Mouse (Mus musculus): ENCODE measurements at regions not wholly inside any gene's neighbourhood (a gene's known extent, or its start where the extent isn't known, plus 50 kb on each side); places are given as distances from the start of the nearest gene placed in this dataset.

DNA sequence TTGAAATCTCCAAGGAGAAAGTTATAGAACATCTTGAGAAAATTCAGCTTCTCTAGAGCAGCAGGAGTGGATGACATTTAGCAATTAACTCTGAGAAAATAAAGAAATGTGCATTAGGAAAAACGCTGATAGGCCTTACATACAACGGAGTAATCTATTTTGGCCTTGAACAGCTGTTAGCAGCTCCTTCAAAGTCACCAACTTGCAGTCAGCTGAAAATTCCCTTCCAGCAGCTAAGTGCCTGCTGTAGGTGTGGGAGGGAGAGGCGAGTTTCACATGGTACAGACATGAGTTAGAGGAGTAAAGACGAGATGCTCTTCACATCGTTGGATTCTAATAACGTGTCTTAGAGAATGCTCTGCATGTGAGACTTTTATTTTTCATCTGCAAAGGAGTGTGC lies 290.8 kb downstream of the Rpl36a-ps1 start:
- no peaks in the 10 kb centered on the region for H3K9me3 ChIP-seq (ENCODE audit: low read length)
- H3K36me3 ChIP-seq (ENCODE audit: insufficient read depth, low read length) = no peaks in the 10 kb centered on the region
- H3K4me3 ChIP-seq (replicated peaks; ENCODE audit: low read length) = no peak overlapping the region
- no peaks in the 10 kb centered on the region for H3K4me1 ChIP-seq (replicated peaks; ENCODE audit: low read depth, low read length)
- TF ChIP-seq CTCF (conservative IDR thresholded peaks at IDR 0.05; ENCODE audit: low read length) (no peak), NANOG (IDR thresholded peaks at IDR 0.05; ENCODE audit: borderline replicate concordance, low read length) (no peak), POU5F1 (IDR thresholded peaks at IDR 0.05; ENCODE audit: borderline replicate concordance, low read length) (no peak)
- no peaks in the 10 kb centered on the region for H3K27me3 ChIP-seq (ENCODE audit: insufficient read depth, low read length)

DNA sequence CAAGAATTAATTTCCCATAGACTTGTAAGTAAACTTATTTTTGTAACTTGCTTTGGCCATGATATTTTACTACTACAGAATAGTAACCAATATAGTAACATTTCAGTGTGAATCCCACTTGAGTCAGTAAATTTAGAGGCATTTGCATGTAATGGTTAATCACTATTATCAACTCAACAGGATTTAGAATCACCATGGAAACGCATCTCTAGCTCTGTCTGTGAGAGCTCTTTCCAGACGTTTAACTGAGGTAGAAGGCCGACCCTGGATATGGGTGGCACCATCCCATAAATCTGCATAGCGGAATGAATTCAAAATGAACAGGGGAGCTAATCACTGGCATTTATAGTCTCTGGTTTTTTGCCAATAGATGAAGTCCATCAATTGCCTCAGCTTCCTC lies 337.6 kb downstream of the Rpl36a-ps1 start:
- TF ChIP-seq NANOG (IDR thresholded peaks at IDR 0.05; ENCODE audit: borderline replicate concordance, low read length) (no peak), POU5F1 (IDR thresholded peaks at IDR 0.05; ENCODE audit: borderline replicate concordance, low read length) (no peak), CTCF (conservative IDR thresholded peaks at IDR 0.05; ENCODE audit: low read length) (no peak)
- no peak overlapping the region for H3K4me3 ChIP-seq (replicated peaks; ENCODE audit: low read length)

DNA sequence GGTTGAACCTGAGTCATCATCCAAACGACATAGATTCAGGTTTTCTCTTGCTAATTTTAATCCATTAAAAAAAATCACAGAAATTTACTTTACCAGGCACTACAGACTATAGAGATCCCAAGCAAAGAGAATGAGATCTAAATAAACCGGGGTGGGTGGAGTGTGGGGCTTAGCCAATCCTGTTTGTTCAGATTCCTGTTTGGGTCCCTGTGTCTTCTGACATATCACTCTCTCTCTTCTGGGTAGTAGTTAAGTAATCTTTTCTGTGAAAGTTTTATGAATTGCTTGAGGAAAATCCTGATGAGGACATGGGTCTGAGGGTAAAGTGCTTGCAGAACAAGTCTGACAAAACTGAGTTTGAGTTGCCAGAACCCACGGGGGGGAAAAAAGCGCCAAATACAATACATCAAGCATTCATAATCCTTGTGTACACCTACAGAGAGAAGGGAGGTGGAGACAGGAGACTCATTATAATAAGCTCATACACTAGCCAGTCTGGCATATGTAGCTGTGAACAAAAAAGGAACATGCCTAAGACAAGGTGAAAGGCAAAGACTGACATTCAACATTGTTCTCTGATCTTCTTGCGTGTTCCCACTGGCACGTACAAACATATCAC lies 339.8 kb downstream of the Rpl36a-ps1 start:
- TF ChIP-seq NANOG (IDR thresholded peaks at IDR 0.05; ENCODE audit: borderline replicate concordance, low read length) (no peak), POU5F1 (IDR thresholded peaks at IDR 0.05; ENCODE audit: borderline replicate concordance, low read length) (no peak), CTCF (conservative IDR thresholded peaks at IDR 0.05; ENCODE audit: low read length) (no peak)
- Histone ChIP-seq H3K9me3 (ENCODE audit: low read length) (no peaks in the 10 kb centered on the region), H3K36me3 (ENCODE audit: insufficient read depth, low read length) (no peaks in the 10 kb centered on the region), H3K4me1 (replicated peaks; ENCODE audit: low read depth, low read length) (no peaks in the 10 kb centered on the region), H3K27me3 (ENCODE audit: insufficient read depth, low read length) (no peaks in the 10 kb centered on the region), H3K4me3 (replicated peaks; ENCODE audit: low read length) (no peak overlapping the region)

More for the DNA sequence above, 337.6 kb downstream of the Rpl36a-ps1 start:
- Histone ChIP-seq H3K4me1 (replicated peaks; ENCODE audit: low read depth, low read length) (no peaks in the 10 kb centered on the region), H3K9me3 (ENCODE audit: low read length) (no peaks in the 10 kb centered on the region), H3K36me3 (ENCODE audit: insufficient read depth, low read length) (no peaks in the 10 kb centered on the region), H3K27me3 (ENCODE audit: insufficient read depth, low read length) (no peaks in the 10 kb centered on the region)

DNA sequence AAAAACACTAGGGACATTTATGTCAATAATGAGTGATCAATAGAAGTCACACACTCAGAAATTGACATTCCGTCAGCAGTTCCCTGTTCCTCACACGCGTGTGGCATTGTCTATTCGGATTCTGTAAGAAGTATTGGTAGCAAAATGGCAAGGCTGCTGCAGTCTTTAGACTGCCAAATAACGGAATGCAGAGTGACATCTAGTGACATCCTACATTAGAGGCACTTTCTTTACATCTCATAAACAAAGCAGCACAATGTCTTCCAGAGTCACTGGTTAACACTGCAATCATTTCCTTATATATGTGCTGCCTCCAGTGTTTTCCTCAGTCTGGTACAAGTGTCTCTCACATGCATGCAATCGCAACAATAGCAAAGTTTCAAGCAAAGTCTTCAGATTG lies 342.9 kb downstream of the Rpl36a-ps1 start:
- Histone ChIP-seq H3K36me3 (ENCODE audit: insufficient read depth, low read length) (no peaks in the 10 kb centered on the region), H3K4me1 (replicated peaks; ENCODE audit: low read depth, low read length) (no peaks in the 10 kb centered on the region), H3K4me3 (replicated peaks; ENCODE audit: low read length) (no peak overlapping the region), H3K27me3 (ENCODE audit: insufficient read depth, low read length) (no peaks in the 10 kb centered on the region), H3K9me3 (ENCODE audit: low read length) (no peaks in the 10 kb centered on the region)
- no peak for TF ChIP-seq NANOG (IDR thresholded peaks at IDR 0.05; ENCODE audit: borderline replicate concordance, low read length)
- TF ChIP-seq POU5F1 (IDR thresholded peaks at IDR 0.05; ENCODE audit: borderline replicate concordance, low read length) = no peak
- no peak for TF ChIP-seq CTCF (conservative IDR thresholded peaks at IDR 0.05; ENCODE audit: low read length)

DNA sequence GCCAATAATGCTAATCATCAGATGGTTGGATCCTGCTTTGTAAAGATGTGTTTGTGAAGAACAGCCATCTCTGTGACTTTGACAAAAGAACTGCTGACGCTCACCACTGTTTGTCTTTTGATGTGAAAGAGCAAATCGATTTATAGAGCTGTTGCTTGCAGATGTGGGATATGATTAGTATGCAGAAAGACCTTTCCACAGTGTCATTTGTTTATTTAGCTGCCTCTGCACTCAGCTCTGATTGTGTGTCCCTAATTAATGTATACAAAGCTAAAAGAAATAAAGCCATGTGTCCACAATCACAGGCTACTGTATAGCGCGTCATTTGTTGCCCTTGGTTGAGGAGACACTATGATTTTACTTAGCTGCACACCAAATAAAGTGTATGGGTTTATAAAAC lies 343.6 kb downstream of the Rpl36a-ps1 start:
- no peak for TF ChIP-seq CTCF (conservative IDR thresholded peaks at IDR 0.05; ENCODE audit: low read length)
- no peak for TF ChIP-seq NANOG (IDR thresholded peaks at IDR 0.05; ENCODE audit: borderline replicate concordance, low read length)
- no peak for TF ChIP-seq POU5F1 (IDR thresholded peaks at IDR 0.05; ENCODE audit: borderline replicate concordance, low read length)
- H3K4me1 ChIP-seq (replicated peaks; ENCODE audit: low read depth, low read length) = no peaks in the 10 kb centered on the region
- no peak overlapping the region for H3K4me3 ChIP-seq (replicated peaks; ENCODE audit: low read length)
- no peaks in the 10 kb centered on the region for H3K36me3 ChIP-seq (ENCODE audit: insufficient read depth, low read length)
- H3K27me3 ChIP-seq (ENCODE audit: insufficient read depth, low read length) = no peaks in the 10 kb centered on the region
- no peaks in the 10 kb centered on the region for H3K9me3 ChIP-seq (ENCODE audit: low read length)

DNA sequence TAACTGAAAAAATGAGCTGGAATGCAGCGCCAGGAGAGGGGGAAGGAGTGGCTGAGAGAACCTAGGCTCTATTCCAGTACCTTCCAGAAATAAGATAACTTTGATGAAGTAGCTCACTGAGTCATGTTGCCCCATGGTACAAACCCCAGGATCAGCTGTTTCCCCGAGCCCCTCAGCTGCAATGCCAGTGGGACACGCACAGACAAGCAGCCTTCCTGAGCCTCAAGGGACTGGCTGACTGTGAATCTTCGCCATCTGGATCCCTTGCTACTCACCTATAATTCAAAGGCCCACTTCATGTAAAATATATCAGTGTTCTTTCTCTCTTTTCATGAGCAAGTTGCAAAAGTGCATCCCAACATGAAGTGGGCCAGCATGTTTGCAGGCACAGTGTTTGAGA lies 346.5 kb downstream of the Rpl36a-ps1 start:
- H3K4me3 ChIP-seq (replicated peaks; ENCODE audit: low read length) = no peak overlapping the region
- H3K36me3 ChIP-seq (ENCODE audit: insufficient read depth, low read length) = no peaks in the 10 kb centered on the region
- H3K27me3 ChIP-seq (ENCODE audit: insufficient read depth, low read length) = no peaks in the 10 kb centered on the region
- H3K4me1 ChIP-seq (replicated peaks; ENCODE audit: low read depth, low read length) = peaks cover 9% of the 10 kb centered on the region
- H3K9me3 ChIP-seq (ENCODE audit: low read length) = no peaks in the 10 kb centered on the region
- no peak for TF ChIP-seq NANOG (IDR thresholded peaks at IDR 0.05; ENCODE audit: borderline replicate concordance, low read length)
- TF ChIP-seq POU5F1 (IDR thresholded peaks at IDR 0.05; ENCODE audit: borderline replicate concordance, low read length) = no peak
- no peak for TF ChIP-seq CTCF (conservative IDR thresholded peaks at IDR 0.05; ENCODE audit: low read length)

DNA sequence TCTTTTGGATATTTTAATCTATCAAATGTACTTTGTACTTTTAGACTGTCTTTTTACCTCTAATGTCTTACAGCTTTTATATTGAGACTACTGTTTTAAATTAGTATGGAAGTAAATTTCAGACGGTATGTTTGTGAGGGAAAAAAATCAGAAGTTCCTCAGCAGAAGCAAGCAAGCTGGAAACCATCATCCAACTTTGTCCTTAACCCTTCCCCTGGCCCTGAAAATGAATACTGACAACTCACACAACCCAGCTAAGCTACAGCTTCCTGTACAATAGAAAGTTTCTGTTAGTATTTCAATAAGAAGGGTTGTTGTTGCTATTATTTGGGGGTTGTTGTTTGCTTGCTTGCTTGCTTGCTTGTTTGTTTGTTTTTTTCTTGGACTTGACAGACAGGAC lies 350.4 kb downstream of the Rpl36a-ps1 start:
- no peaks in the 10 kb centered on the region for H3K27me3 ChIP-seq (ENCODE audit: insufficient read depth, low read length)
- H3K4me3 ChIP-seq (replicated peaks; ENCODE audit: low read length) = no peak overlapping the region
- TF ChIP-seq CTCF (conservative IDR thresholded peaks at IDR 0.05; ENCODE audit: low read length) = no peak
- no peak for TF ChIP-seq NANOG (IDR thresholded peaks at IDR 0.05; ENCODE audit: borderline replicate concordance, low read length)
- TF ChIP-seq POU5F1 (IDR thresholded peaks at IDR 0.05; ENCODE audit: borderline replicate concordance, low read length) = no peak
- no peaks in the 10 kb centered on the region for H3K36me3 ChIP-seq (ENCODE audit: insufficient read depth, low read length)
- no peaks in the 10 kb centered on the region for H3K9me3 ChIP-seq (ENCODE audit: low read length)
- H3K4me1 ChIP-seq (replicated peaks; ENCODE audit: low read depth, low read length) = peaks cover 10% of the 10 kb centered on the region

DNA sequence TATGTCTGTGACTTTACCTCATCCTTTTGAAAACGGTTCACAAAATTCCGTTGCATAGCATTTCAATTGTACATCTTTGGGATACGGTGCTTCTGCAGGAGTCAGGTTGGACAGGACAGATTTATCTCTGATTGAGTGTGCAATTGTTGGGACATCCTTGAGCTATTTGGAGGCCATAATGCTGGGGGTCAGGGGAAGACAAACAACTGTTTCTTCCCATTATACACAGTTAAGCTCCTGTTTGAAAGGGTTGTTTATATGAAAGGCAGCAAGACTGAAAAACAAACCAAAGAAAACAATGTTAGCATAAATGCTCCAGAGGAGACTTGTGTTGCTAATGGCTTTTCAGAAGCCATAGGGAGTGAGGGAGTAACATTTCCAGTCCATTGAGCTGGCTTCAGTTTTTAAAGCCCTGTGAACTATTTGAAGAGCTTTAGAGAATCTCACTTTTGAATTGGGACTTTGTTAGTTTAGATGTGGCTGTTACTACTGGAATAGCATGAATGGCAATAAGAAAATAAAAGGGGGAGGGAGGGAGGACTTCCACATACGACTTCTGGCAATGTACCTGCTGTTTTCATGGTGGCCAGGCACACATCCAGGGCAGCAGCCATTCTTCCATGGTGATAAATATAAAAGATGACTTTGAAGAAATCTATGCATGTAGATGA lies 351.3 kb downstream of the Rpl36a-ps1 start:
- H3K9me3 ChIP-seq (ENCODE audit: low read length) = no peaks in the 10 kb centered on the region
- H3K4me1 ChIP-seq (replicated peaks; ENCODE audit: low read depth, low read length) = peaks cover 14% of the 10 kb centered on the region
- H3K4me3 ChIP-seq (replicated peaks; ENCODE audit: low read length) = no peak overlapping the region
- no peaks in the 10 kb centered on the region for H3K27me3 ChIP-seq (ENCODE audit: insufficient read depth, low read length)
- H3K36me3 ChIP-seq (ENCODE audit: insufficient read depth, low read length) = no peaks in the 10 kb centered on the region
- TF ChIP-seq NANOG (IDR thresholded peaks at IDR 0.05; ENCODE audit: borderline replicate concordance, low read length) (no peak), CTCF (conservative IDR thresholded peaks at IDR 0.05; ENCODE audit: low read length) (no peak), POU5F1 (IDR thresholded peaks at IDR 0.05; ENCODE audit: borderline replicate concordance, low read length) (no peak)
